ENCODE assay signal across 8 mouse cellular contexts in genomic region chr5:115167396-115167795, GRCm38 (mm10). TPM values are rescaled to one million over a fixed set of nuclear protein-coding genes. Genes with fewer than 3 reads are reported as not detected.
A peak's percentile ranks its signal among the peaks of the same experiment; 100 is the strongest.
DNase-seq lines count a peak whose midpoint lies in the region; ATAC-seq and TF ChIP-seq lines count a peak whose summit lies in the region.

No protein-coding gene starts in this region.

- WGBS in hindbrain, embryonic 11.5 days = 74% methylated on average over 6 of the region's 6 CpGs

- H3K9ac ChIP-seq in hindbrain, embryonic 11.5 days (ENCODE audit: low read depth, low read length) = no peak overlapping the region

- ATAC-seq in hindbrain, embryonic 11.5 days (ENCODE audit: low FRiP score) = no peak

- no peak for TF ChIP-seq CTCF in testis, adult 2 months (IDR thresholded peaks at IDR 0.05; ENCODE audit: control insufficient read depth, insufficient read depth, insufficient replicate concordance, low read depth, low read length)

- peak; percentile 29 for DNase-seq in embryo, embryonic 10 days (ENCODE audit: low spot score)
- no peak for DNase-seq in embryo, embryonic 10.5 days (ENCODE audit: low spot score)
- DNase-seq in testis, postnatal 14 days (ENCODE audit: low spot score) = no peak
- DNase-seq in lung, postnatal 36 days = peak; percentile 58
- no peak for DNase-seq in layer of hippocampus, adult 18-20 months (ENCODE audit: low spot score in 2 of 2)
- DNase-seq in cerebellum, postnatal 10 days = no peak
- no peak for DNase-seq in hindbrain, embryonic 11.5 days (ENCODE audit: low spot score)

- H3K4me1 ChIP-seq in testis, adult 2 months (ENCODE audit: control insufficient read depth, insufficient read depth, low read length) = peaks cover 19% of the 10 kb centered on the region
- H3K4me1 ChIP-seq in hindbrain, embryonic 11.5 days (replicated peaks; ENCODE audit: control insufficient read depth, insufficient read depth, low read length) = no peaks in the 10 kb centered on the region

- H3K9me3 ChIP-seq in hindbrain, embryonic 11.5 days (ENCODE audit: control insufficient read depth, low read length) = no peaks in the 10 kb centered on the region

- no peak overlapping the region for H3K4me3 ChIP-seq in testis, adult 2 months (ENCODE audit: control insufficient read depth, low read depth, low read length)
- H3K4me3 ChIP-seq in hindbrain, embryonic 11.5 days (ENCODE audit: low read depth, low read length) = no peak overlapping the region

- H3K4me2 ChIP-seq in hindbrain, embryonic 11.5 days (replicated peaks; ENCODE audit: low read depth, low read length) = no peak overlapping the region

- H3K27ac ChIP-seq in testis, adult 2 months (ENCODE audit: control insufficient read depth, insufficient read depth, low read depth, low read length) = no peak overlapping the region
- H3K27ac ChIP-seq in hindbrain, embryonic 11.5 days (ENCODE audit: low read depth, low read length) = no peak overlapping the region

- no peaks in the 10 kb centered on the region for H3K27me3 ChIP-seq in testis, adult 2 months (ENCODE audit: control insufficient read depth, insufficient read depth, low read length)
- H3K27me3 ChIP-seq in hindbrain, embryonic 11.5 days (ENCODE audit: control insufficient read depth, insufficient read depth, low read length) = no peaks in the 10 kb centered on the region

- 0 out of 2 replicates have a peak, but pooled peaks have one; percentile 12 for TF ChIP-seq POLR2A in testis, adult 2 months (IDR thresholded peaks at IDR 0.05; ENCODE audit: control insufficient read depth, low read depth, low read length)

- no peaks in the 10 kb centered on the region for H3K36me3 ChIP-seq in testis, adult 2 months (ENCODE audit: control insufficient read depth, insufficient read depth, low read length)
- H3K36me3 ChIP-seq in hindbrain, embryonic 11.5 days (ENCODE audit: control insufficient read depth, insufficient read depth, low read length) = no peaks in the 10 kb centered on the region

RNA-seq across cellular contexts. Expression of gene Mlec, which starts 9.4 kb away (rescaled TPM):
- polyA plus RNA-seq in testis, adult 2 months (2012; rRNA removed) = 85.1 and 115 TPM in 2 replicates
- 10 to 100 TPM; 92.5 to 95.1 TPM for total RNA-seq in layer of hippocampus, adult 18-20 months (2021)
- polyA plus RNA-seq in hindbrain, embryonic 11.5 days (2014; fragmentation: Nextera tagmentation; extraction: Ambion mirVana) = 41.2 and 44.1 TPM in 2 replicates

RNA-seq across cellular contexts. Expression of gene Cabp1, which starts 26.8 kb away (rescaled TPM):
- polyA plus RNA-seq in testis, adult 2 months (2012; rRNA removed) = 7.2 and 9.1 TPM in 2 replicates
- total RNA-seq in layer of hippocampus, adult 18-20 months (2021) = 100 to 1,000 TPM; 122 to 123 TPM
- polyA plus RNA-seq in hindbrain, embryonic 11.5 days (2014; fragmentation: Nextera tagmentation; extraction: Ambion mirVana) = 5.0 and 7.6 TPM in 2 replicates

RNA-seq across cellular contexts. Expression of gene Unc119b, which starts 32.6 kb away (rescaled TPM):
- 15.7 and 21.1 TPM in 2 replicates for polyA plus RNA-seq in testis, adult 2 months (2012; rRNA removed)
- 10 to 100 TPM; 28.1 to 30.2 TPM for total RNA-seq in layer of hippocampus, adult 18-20 months (2021)
- polyA plus RNA-seq in hindbrain, embryonic 11.5 days (2014; fragmentation: Nextera tagmentation; extraction: Ambion mirVana) = 46.8 and 57.2 TPM in 2 replicates

RNA-seq across cellular contexts. Expression of gene Acads, which starts 48.2 kb away (rescaled TPM):
- polyA plus RNA-seq in testis, adult 2 months (2012; rRNA removed) = 11.2 and 12.1 TPM in 2 replicates
- 1 to 10 TPM; 7.5 to 8.1 TPM for total RNA-seq in layer of hippocampus, adult 18-20 months (2021)
- polyA plus RNA-seq in hindbrain, embryonic 11.5 days (2014; fragmentation: Nextera tagmentation; extraction: Ambion mirVana) = 22.9 and 30.8 TPM in 2 replicates

Comparison
In these comparisons a context has a peak if more than half of its experiments do, and no peak if none do; other contexts are left out.
1. DNase-seq: peak in embryo, embryonic 10 days (single experiment) and lung, postnatal 36 days (single experiment); none in embryo, embryonic 10.5 days (single experiment), testis, postnatal 14 days (single experiment), layer of hippocampus, adult 18-20 months (0 of 2), cerebellum, postnatal 10 days (0 of 2) and hindbrain, embryonic 11.5 days (single experiment).